9 mouse cellular contexts compared by ENCODE assay signal in the genomic region with DNA sequence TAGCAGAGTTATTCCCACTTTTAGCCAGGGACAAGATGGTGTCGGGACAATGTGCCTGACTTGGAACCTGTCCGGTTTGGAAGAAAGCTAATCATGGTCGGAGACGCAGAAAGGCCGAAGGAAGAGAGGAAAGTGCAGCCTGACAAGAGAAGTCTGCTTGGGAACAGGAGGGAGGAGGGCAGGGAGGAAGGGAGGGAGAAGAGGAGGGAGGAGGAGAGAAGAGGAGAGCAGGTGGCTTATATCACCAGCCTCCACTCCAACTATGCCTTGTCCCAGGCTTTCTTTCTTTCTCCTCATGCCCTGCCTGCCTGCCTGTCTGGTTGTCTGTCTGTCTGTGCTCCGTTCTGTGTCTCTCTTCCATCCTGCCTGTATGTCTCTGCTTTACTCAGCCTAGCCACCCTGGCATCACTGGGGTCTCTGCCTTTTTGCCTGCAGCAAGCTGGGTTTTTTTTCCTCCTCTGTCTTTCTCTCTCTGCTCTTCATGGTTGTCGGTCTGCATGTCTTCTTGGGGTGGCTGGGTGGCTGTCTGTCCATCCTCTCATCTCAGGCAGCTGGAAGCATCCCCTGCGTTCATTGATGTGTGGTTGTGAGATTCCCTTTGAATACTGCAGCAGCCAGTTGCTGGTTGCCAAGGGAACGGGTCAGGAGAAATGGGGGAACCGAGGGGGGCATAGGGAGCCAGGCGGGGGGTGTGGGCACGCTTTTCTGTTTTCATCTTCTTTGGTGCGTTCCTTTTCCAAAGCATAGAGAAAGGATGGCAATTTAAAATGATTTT.
A peak's percentile ranks its signal among the peaks of the same experiment; 100 is the strongest.
DNase-seq lines count a peak whose midpoint lies in the region; ATAC-seq and TF ChIP-seq lines count a peak whose summit lies in the region.
"Had no signal": no experiment of that assay in that cellular context is flagged by ENCODE, and none has a peak within 500 bp of the region (broad histone marks: within the 10 kb centered on the region; RNA-seq: fewer than 3 reads in every experiment).

No protein-coding gene starts in this region.

- no peak for TF ChIP-seq CTCF in layer of hippocampus, adult 2 months (conservative IDR thresholded peaks at IDR 0.05)
- no peak for TF ChIP-seq CTCF in hindbrain, postnatal 0 days (IDR thresholded peaks at IDR 0.05; ENCODE audit: low read depth)

- DNase-seq in layer of hippocampus, adult 2 months (ENCODE audit: low spot score in 2 of 2): no peak
- no peak for DNase-seq in layer of hippocampus, postnatal 25 days (ENCODE audit: extremely low spot score in 1 of 2, low spot score in 1 of 2)
- no peak for DNase-seq in forebrain, embryonic 11.5 days (ENCODE audit: low spot score)
- peak; percentile 82 for DNase-seq in hindbrain, postnatal 0 days (ENCODE audit: low spot score)
- no peak for DNase-seq in adipocyte (ENCODE audit: low spot score)
- no peak for DNase-seq in heart, embryonic 10.5 days (ENCODE audit: low spot score)
- DNase-seq: thymus, postnatal 4 days had no signal

- peak overlapping the region; percentile 60; the same call in 1 of the 2 replicates for H3K27ac ChIP-seq in layer of hippocampus, adult 2 months
- no peak overlapping the region for H3K27ac ChIP-seq in forebrain, embryonic 11.5 days (ENCODE audit: low read depth, low read length)
- H3K27ac ChIP-seq in hindbrain, postnatal 0 days: peak overlapping the region; percentile 82
- H3K27ac ChIP-seq in neural tube, embryonic 12.5 days: no peak overlapping the region
- no peak overlapping the region for H3K27ac ChIP-seq in heart, embryonic 10.5 days

- peaks cover 11% of the 10 kb centered on the region; the same call in 1 of the 2 replicates for H3K4me1 ChIP-seq in forebrain, embryonic 11.5 days (replicated peaks; ENCODE audit: control insufficient read depth, insufficient read depth, low read length)
- peaks cover 18% of the 10 kb centered on the region for H3K4me1 ChIP-seq in hindbrain, postnatal 0 days (ENCODE audit: insufficient read depth, low read length)
- peaks cover 21% of the 10 kb centered on the region for H3K4me1 ChIP-seq in neural tube, embryonic 12.5 days
- 0 out of 2 replicates have a peak, but pooled peaks cover 7% of the 10 kb centered on the region for H3K4me1 ChIP-seq in heart, embryonic 10.5 days

- peak overlapping the region; percentile 41; the same call in 1 of the 2 replicates for H3K9ac ChIP-seq in forebrain, embryonic 11.5 days (ENCODE audit: low read length)
- H3K9ac ChIP-seq in hindbrain, postnatal 0 days (replicated peaks; ENCODE audit: low read length): 0 out of 2 replicates have a peak overlapping the region, but pooled peaks have one; percentile 21
- H3K9ac ChIP-seq in neural tube, embryonic 12.5 days: no peak overlapping the region

- H3K4me3 ChIP-seq in layer of hippocampus, adult 2 months: peak overlapping the region; percentile 17; the same call in 1 of the 2 replicates
- no peak overlapping the region for H3K4me3 ChIP-seq in forebrain, embryonic 11.5 days (ENCODE audit: low read depth, low read length)
- H3K4me3 ChIP-seq in hindbrain, postnatal 0 days (ENCODE audit: low read length): no peak overlapping the region
- no peak overlapping the region for H3K4me3 ChIP-seq in neural tube, embryonic 12.5 days
- H3K4me3 ChIP-seq in heart, embryonic 10.5 days: no peak overlapping the region

- H3K36me3 ChIP-seq in forebrain, embryonic 11.5 days (ENCODE audit: control insufficient read depth, insufficient read depth, low read length): no peaks in the 10 kb centered on the region
- H3K36me3 ChIP-seq in hindbrain, postnatal 0 days (ENCODE audit: insufficient read depth, low read length): no peaks in the 10 kb centered on the region
- H3K36me3 ChIP-seq in neural tube, embryonic 12.5 days: no peaks in the 10 kb centered on the region
- no peaks in the 10 kb centered on the region for H3K36me3 ChIP-seq in heart, embryonic 10.5 days

- no peaks in the 10 kb centered on the region for H3K9me3 ChIP-seq in forebrain, embryonic 11.5 days (ENCODE audit: control insufficient read depth, low read length)
- H3K9me3 ChIP-seq in hindbrain, postnatal 0 days (ENCODE audit: low read length): no peaks in the 10 kb centered on the region
- H3K9me3 ChIP-seq in neural tube, embryonic 12.5 days: no peaks in the 10 kb centered on the region
- no peaks in the 10 kb centered on the region for H3K9me3 ChIP-seq in heart, embryonic 10.5 days

- peak overlapping the region; percentile 2; the same call in 1 of the 2 replicates for H3K4me2 ChIP-seq in forebrain, embryonic 11.5 days (ENCODE audit: low read depth, low read length, severe bottlenecking)
- peak overlapping the region; percentile 25 for H3K4me2 ChIP-seq in hindbrain, postnatal 0 days (ENCODE audit: low read depth, low read length)
- peak overlapping the region; percentile 41 for H3K4me2 ChIP-seq in neural tube, embryonic 12.5 days (replicated peaks)

- no peaks in the 10 kb centered on the region for H3K27me3 ChIP-seq in forebrain, embryonic 11.5 days (ENCODE audit: control insufficient read depth, insufficient read depth, low read length)
- H3K27me3 ChIP-seq in hindbrain, postnatal 0 days (ENCODE audit: insufficient read depth, low read length): no peaks in the 10 kb centered on the region
- peaks cover 16% of the 10 kb centered on the region for H3K27me3 ChIP-seq in neural tube, embryonic 12.5 days (replicated peaks)
- H3K27me3 ChIP-seq in heart, embryonic 10.5 days (ENCODE audit: insufficient read depth, poor library complexity, severe bottlenecking): peaks cover 40% of the 10 kb centered on the region

- peak; percentile 63 for ATAC-seq in forebrain, embryonic 11.5 days (replicated peaks; ENCODE audit: low FRiP score)
- ATAC-seq in hindbrain, postnatal 0 days: peak; percentile 82
- ATAC-seq in neural tube, embryonic 12.5 days (ENCODE audit: low FRiP score, low read depth): peak; percentile 74
- ATAC-seq in CD4-positive, CD25-positive, alpha-beta regulatory T cell, adult 4 months: no peak

- WGBS in forebrain, embryonic 11.5 days: 45% methylated on average over 13 of the region's 13 CpGs
- 16% methylated on average over 13 of the region's 13 CpGs for WGBS in hindbrain, postnatal 0 days
- 39% methylated on average over 13 of the region's 13 CpGs for WGBS in neural tube, embryonic 12.5 days
- 69% methylated on average over 13 of the region's 13 CpGs for WGBS in heart, embryonic 10.5 days

Comparison
In these comparisons a context has a peak if more than half of its experiments do, and no peak if none do; other contexts are left out.
1. H3K27ac ChIP-seq: peak in layer of hippocampus, adult 2 months (single experiment) and hindbrain, postnatal 0 days (single experiment); none in forebrain, embryonic 11.5 days (single experiment), neural tube, embryonic 12.5 days (single experiment) and heart, embryonic 10.5 days (single experiment).
2. Peak in every context shown above with its lines, with median percentiles within 50 percentile points of each other: H3K4me2 ChIP-seq.